Mouse (Mus musculus) thymus, adult 18-20 months (tissue): Measurements from ENCODE around the gene Smoc1.

Experiments used
- DNase-seq, 2 experiments: peaks; one replicate each; pipeline ENCODE4 v3.0.0; 2022; ENCODE audit warnings: mixed read lengths in 2 of 2

The Smoc1 gene

DNA sequence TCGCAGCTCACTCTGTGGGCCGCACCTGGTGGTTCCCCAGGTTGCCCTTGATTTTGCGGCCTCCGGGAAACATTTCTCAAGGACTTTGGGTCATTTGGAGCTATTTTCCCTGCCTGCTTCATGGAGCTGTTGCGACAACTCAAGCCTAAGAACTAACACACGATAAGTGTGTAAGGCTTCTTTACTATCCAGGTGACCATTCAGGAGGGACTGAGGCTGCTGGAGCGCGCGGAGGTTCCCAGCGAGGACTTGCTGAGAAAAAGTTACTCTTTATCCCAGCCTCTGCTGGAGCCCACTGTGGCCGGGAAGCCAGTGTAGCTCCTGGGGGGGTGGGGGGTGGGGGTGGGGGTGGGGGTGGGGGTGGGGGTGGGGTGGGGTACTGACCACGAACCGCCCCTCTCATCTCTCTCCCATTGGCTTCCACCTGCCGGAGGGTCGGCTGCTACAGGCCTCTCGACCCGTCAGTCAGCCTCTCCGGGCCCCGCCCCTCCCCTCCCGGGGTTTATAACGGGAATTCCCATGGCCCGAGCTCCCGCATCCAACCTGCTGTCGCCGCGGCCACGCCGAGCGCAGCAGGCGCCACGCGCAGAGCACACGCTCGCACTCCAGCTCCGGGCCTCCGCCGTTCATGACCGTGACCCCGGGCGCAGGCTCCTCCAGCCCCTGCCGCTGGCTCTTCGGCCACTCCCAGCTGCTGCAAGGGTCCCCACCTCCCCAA lies at the start of gene Smoc1:
Smoc1 (plus strand) TSS at position 532 of the 718 bp plus-strand sequence.
- DNase-seq = peak; percentile 52 to 60

DNA sequence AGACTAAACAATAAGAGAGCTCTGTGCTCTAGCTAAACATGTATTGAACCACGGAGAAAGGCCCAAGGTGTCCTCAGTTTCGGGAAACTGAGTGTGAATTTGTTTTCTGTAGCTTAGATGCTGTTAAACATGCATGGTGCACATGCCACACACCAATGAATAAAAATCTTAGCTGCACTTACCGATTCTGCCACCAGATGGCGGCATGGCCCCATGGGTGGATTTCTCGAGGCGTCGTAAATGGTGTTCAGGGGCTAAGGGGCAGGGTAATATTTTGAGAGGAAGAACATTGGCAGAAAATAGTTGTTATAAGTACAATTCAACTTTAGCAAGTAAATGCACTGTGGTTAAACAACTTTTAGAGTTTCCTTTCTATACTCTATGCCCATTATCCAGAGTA lies 44.3 kb upstream of the Smoc1 start:
- DNase-seq = peak; percentile 36 to 40

DNA sequence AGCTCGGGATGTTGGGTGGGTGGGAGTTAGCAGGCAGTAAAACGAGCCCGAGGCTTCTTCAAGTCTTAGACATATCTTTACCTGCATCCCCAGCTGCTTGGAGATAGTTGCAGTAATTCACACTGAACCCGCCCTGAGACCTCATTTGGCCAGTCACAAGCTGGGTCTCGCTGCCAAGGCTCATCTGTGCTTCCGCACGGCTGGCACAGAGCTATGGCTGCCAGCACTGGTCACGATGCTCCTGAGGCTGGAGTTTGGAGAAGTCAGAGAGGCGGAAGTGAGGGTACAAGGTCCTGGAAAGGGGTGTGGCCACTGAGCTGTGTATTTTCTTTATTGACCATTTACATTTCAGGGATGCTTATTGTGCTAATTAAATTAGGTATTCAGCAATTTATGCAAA lies 42.9 kb upstream of the Smoc1 start:
- peak in 1 of 2 experiments; percentile 1 for DNase-seq

DNA sequence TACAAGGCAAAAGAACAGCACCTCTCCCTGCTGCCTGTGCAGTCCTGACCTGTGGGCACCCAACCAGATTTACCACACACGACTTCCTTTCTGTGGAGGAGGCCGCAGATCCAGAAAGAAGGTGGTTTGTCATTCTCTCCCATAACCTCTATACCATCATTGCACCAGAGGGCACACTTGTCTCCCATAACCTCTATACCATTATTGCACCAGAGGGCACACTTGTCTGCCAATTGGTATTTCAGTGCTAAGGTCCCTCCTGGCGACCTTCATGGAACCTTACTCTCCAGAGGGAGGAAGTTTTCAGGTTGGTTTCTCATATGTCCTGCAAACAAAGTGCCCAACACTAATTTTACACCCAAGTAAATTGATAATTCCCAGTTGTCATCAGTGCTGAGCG lies 40.0 kb upstream of the Smoc1 start:
- no peak for DNase-seq

- DNase-seq = no peak
Observed at GRCm38 (mm10) chr12:80988286-80988685, 38.3 kb upstream of the Smoc1 start.

DNA sequence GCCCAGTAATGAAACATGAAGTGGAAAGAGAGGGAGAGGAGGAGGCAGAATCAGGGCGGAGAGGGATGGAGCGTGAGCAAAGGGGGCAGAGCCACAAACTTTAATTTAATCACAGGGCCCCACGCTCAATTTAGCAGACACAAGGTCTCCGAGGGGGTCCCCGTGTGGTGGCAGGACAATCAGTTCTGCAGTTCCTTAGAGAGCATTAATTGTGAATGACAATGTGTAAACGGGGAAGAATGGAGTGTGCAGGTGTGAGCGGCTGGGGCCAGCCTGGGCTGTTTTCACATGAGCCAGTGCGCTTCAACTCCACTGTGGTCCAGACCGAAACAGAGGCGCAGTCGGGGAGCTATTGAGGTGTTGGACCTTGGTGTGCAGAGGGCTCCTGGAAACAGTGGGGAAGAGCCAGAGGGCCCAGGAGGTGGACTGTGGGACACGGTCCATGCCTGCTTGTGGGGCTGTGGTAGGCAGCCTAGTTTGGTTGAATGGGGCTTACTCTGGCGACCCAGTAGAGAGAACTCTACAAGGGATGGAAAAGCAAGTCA lies 35.6 kb upstream of the Smoc1 start:
- DNase-seq = no peak

GRCm38 (mm10) chr12:80991806-80992205 lies 34.8 kb upstream of the Smoc1 start:
- peak; percentile 11 to 20 for DNase-seq

DNA sequence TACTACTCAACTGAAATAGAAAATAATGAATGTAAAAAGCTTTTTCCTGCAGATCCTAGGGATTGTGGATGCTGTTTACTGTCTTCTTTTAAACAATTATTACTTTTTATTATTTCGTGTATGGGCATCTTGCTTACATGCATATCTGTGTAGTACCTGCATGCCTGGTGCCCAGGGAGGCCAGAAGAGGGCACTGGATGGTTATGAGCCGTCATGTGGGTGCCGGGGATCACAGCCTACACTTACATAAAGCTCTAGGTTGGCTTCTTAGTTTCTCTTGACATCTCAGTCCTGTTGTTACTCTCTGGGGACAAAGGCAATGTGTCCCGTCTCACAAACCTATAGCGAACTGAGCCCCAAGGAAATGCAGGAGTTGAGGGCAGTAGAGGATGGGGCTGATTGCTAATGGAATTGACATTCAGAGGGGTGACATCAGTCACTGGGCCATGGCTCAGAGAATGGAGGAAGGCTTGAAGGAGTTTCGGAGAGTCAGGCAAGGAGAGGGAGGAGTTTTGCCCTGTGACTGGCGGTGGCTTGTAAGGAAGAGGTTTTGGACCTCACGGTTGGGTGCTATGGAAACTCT lies 34.0 kb upstream of the Smoc1 start:
- no peak for DNase-seq

GRCm38 (mm10) chr12:80993773-80994172 lies 32.8 kb upstream of the Smoc1 start:
- DNase-seq = peak in 1 of 2 experiments; percentile 25

DNA sequence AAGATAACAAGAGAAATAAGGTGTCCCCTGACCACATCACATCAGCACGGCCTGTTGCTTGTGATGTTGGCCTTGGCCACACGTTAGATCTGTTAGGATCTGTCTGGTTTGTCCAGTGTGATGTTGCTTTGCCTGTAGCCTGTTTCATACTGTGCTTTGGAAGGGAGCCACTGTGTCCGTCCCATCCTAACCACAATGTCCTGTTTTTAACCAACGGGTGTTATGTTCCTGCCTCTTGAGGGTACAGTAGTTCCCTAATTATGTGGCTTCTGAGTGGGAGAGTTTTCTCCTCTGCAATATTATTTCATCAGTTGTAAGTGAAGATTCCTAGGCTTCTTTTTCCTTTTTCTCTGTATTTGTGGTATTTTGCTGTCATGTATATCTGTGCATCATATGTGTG lies 31.3 kb upstream of the Smoc1 start:
- no peak for DNase-seq

DNA sequence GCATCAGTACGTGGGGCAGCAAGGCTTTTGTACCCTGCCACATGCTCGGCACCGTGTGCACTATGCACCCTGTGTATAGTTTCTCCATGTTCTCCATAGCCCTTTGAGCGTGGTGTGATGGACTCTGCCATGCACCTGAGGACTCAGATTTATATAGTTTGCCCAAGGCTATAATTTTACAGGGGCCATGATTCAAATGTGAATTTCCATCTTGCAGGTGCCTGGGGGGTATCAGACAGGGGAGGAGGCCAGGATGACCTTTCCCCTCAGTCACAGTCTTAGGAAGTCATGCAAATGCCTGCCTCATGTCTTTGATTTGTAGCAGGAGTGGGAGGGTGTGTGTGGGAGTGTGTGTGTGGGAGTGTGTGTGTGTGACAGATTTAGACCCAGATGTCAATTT lies 29.0 kb upstream of the Smoc1 start:
- DNase-seq = no peak

DNA sequence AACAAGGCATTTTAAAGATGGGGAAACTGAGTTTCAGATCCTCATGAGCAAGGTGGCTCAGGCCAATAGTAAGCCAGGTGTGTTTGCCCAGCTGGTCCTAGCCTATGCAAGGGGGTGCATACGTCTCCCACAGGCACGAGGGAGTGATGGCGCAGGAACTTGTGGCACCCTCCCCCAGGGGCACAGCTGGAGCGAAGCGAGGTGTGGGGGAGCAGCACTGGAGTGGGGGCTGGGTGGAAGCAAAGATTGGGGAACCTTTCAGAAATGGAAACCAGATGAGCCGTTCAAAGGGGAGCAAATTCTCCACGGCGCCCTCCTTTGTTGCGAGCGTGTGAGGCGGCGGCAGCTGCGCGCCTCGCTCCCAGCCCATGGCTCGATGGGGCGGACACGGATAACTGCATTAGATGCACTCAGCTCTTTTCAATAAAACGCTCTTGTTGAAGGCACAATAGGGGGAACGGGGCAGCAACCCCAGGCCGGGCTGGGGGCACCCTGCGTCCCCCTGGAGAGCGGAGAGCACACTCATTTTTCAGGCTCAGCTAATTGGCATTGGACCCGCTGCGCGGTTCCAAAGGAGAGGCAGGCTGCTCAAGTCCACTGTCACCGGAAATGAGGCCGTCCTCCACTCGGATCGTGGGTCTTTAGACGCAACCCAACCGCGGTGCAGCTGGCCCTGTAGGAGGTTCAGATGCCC lies 27.9 kb upstream of the Smoc1 start:
- DNase-seq = peak; percentile 30 to 41

- DNase-seq = no peak
Observed at GRCm38 (mm10) chr12:81000924-81001323, 25.7 kb upstream of the Smoc1 start.

DNA sequence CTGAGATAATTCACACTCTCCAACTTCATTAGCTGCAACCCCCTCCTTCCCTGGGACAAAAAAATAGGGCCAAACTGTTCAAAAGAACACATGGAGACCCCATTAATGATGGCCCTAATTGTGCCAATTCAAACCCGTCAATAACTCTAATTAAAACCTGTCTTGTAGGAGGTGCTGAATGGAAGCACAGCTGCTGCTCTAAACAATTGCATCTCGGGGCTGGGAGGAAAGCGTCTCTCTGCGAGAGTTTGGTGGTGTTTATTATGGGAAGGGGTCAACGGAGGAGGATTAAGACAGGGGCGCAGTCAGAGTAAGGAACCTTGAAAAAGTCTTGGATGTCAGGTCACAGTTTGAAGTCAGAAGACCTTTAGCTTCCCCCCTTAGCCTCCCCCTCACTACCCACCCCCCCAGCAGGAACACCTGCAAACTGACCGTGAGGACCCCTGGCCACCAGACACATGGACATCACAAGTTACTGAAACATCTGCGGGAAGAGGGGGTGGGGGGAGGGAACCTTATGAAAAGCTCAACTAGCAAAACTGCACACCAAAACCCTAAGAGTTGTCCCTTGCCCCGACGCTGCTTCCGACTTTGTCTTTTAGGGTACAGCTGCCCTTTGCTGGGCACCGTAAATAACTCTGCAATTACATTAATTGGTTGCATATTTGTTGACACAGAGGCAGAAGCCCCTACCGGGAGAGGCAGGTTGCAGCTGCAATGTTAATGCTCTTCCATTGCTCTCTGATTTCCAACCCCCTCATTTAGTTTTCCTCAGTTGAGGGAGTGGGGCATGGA lies 23.6 kb upstream of the Smoc1 start:
- DNase-seq = no peak

GRCm38 (mm10) chr12:81009813-81010212 lies 16.8 kb upstream of the Smoc1 start:
- DNase-seq = no peak

- DNase-seq = no peak
Observed at GRCm38 (mm10) chr12:81011994-81012393, 14.6 kb upstream of the Smoc1 start.

DNA sequence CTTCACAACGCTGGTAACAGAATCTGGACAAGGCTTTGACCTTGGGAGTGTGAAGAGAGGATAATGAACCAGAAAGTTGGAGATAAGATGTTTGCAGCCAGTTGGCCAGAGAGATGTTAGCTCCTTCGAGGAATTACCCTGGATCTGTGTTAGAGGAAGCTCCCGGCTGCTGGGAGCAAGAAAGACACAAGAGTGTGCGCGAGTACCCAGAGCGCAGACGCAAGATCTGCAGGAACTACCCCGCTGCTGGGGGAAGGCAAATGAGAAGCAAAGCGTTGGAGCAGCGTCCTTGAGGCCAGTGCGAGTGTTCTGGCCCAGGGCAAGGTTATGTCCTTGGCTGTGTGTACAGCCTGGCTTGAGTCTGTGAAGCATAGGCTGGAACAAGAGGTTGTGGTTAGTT lies 13.1 kb upstream of the Smoc1 start:
- no peak for DNase-seq

DNA sequence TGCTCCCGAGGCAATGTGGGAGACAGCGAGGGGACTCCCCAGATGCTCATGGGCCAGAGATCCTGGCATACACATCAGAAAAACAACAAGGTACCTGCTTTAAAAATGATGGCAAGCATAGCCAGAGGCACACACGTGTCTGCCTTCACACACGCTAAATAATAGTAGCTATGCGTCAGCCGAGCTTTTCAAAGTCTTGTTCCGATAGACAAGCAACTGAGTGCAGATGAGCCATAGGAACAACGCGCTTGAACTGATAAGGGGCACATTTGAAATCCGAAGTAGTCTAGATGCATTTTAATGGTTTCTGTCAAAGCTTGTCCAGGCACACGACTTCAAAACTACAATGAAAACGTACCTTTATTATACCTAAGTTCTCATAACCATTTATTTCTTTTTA lies 9.0 kb upstream of the Smoc1 start:
- DNase-seq = no peak

DNA sequence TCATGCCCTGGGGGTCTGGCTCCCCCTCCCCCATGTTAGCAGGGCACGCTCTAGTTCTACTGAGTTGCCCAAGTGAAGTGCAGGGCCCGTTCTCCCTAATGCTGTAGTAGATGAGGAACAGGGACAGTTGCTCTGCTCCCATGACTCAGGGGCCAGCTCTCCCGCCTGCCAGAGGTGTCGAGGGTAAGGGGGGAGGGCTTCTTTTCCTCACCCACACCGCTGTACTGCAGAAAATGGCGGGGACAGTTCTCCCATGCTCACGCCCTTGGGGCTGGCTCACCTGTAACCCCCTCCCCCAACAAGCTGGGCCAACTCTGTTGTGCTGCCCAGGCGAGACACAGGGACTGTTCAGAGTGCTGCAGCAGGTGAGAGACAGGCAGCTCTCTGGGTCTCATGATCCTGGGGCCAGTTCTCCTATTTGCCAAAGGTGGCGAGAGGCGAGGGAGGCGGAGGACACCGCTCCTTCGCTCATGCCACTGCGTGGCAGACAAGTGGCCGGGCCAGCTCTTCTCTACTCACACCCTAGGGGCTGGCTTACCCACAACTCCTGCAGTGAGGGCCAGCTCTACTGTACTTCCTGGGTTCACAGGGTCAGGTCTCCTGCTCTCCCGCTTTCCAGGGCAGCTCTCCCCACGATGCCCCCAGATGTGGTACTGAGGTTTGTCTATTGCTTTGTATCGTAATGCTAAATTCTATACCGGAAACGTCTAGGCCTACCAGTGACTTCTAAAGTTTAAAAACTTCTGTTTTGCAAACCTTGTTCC lies 7.9 kb upstream of the Smoc1 start:
- DNase-seq = no peak

DNA sequence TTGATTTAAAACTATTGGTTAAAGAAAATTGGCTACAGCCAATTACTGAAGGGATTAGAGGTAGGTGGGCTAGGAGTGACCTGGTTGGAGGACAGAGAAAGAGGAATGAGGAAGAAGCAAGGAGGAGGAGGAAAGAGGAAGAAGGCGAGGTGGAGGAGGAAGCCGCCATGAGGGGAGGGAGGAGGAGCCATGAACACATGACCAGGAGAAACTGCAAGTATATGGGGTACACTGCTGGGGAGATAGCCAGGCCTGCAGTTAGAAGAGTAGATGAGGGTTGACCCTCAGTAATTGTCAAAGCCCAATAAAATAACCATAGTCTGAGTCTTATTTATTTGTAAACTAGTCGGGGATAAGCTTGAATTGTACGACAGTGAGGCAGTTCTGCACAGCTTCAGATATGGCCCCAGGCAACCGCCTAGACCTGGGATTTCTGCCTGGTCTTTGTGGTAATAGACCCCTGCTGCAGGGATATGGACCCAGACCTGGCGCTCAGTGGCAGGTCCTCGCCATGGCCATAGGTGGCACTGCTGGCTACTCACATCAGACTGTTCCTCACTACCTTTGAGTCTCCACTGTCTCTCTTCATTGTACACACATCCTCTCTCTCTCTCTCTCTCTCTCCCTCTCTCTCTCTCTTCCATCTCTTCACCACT lies 7.2 kb upstream of the Smoc1 start:
- DNase-seq = no peak

DNA sequence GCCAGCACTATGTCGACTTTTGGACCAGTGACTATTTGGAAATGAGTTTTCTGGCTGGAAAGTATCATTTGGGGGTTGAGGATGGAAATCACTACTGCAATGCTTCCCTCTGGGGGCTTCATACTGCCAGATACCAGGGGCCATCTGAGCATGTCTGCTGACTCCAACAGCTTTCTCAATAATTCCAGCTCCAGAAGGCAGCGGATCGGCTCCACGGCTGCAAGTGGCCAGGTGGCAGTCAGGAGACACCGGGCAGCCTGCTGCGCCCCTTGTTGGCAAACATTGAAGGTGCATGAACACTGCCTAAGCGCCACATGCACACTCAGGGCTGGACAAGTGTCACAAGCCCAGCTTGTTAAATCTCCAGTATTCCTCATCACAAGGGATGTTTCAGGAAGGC lies 2.2 kb upstream of the Smoc1 start:
- DNase-seq = no peak

DNA sequence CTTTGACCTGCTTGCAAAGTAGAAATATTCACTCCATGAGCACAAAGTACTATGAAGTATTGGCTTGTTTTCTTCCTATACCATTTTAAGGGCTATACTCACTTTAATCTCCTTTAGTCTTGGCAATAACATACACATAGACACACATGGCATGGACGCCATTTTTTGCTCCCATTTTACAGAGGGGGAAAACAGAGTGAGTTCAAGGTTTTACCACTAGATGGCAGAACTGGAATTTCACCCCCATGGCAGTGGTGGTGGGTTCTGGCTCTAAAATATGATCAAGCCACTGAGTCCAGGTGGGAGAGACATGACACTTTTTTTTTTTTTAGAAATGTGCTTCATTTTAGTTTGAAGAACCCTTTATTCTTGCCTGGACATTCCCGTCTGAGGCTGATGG lies 1.6 kb upstream of the Smoc1 start:
- no peak for DNase-seq
